Mouse (Mus musculus) CH12.LX (cell line): ENCODE measurements around the gene Irf8. TPM values are rescaled to one million over a fixed set of nuclear protein-coding genes. Genes with fewer than 3 reads are reported as not detected.

Experiments
- DNase-seq: peaks from one replicate; pipeline ENCODE4 v3.0.0-alpha.2; 2013; ENCODE audit errors: extremely low read depth
- H3K27ac ChIP-seq: 2 replicates; pipeline ENCODE4 v1.5.1; 2012; ENCODE audit warnings: low read depth, mild to moderate bottlenecking, control low read depth, moderate library complexity; ENCODE audit not compliant: insufficient read depth
- H3K27me3 ChIP-seq: replicated peaks from 2 replicates; pipeline ENCODE3; 2012; ENCODE audit warnings: inconsistent platforms
- H3K36me3 ChIP-seq, 2 experiments: replicated peaks in 1 of 2; 2 replicates each; pipeline versions ENCODE3 to v1.6.1; 2012; ENCODE audit warnings: inconsistent platforms in 1 of 2, low read length in 1 of 2, mild to moderate bottlenecking in 1 of 2, mixed read lengths in 1 of 2, moderate library complexity in 1 of 2; ENCODE audit not compliant: control insufficient read depth in 1 of 2, insufficient read depth in 1 of 2
- H3K4me1 ChIP-seq, 2 experiments: 2 replicates each; pipeline ENCODE4 v1.6.1; 2012; ENCODE audit warnings: inconsistent platforms in 1 of 2, moderate library complexity in 1 of 2; ENCODE audit not compliant: insufficient read depth in 2 of 2, control insufficient read depth in 1 of 2
- H3K4me2 ChIP-seq: 2 replicates; pipeline ENCODE4 v1.6.1; 2012; ENCODE audit warnings: low read depth, mild to moderate bottlenecking, control low read depth; ENCODE audit not compliant: poor library complexity, insufficient read depth, severe bottlenecking
- H3K4me3 ChIP-seq, 3 experiments: fragments of 150-350 bp in 1 of 3; sonication (generic) in 1 of 3; replicated peaks in 1 of 3; 2 replicates each; pipeline versions ENCODE3 to v1.5.1; 2011 to 2012; ENCODE audit warnings: low read depth in 2 of 3, low read length in 2 of 3, mild to moderate bottlenecking in 2 of 3, moderate library complexity in 2 of 3, control low read depth in 1 of 3, improper control_type of control experiment in 1 of 3, inconsistent platforms in 1 of 3, mixed read lengths in 1 of 3; ENCODE audit not compliant: poor library complexity in 1 of 3
- H3K79me2 ChIP-seq: replicated peaks from 2 replicates; pipeline ENCODE4 v1.6.1; 2012; ENCODE audit warnings: mild to moderate bottlenecking, moderate library complexity; ENCODE audit not compliant: control insufficient read depth, poor library complexity, insufficient read depth, severe bottlenecking; ENCODE audit errors: extremely low read depth
- H3K9ac ChIP-seq: 2 replicates; pipeline ENCODE4 v1.6.1; 2012; ENCODE audit warnings: low read depth, mild to moderate bottlenecking, control low read depth, moderate library complexity; ENCODE audit not compliant: insufficient read depth
- H3K9me3 ChIP-seq: replicated peaks from 2 replicates; pipeline ENCODE3; 2012; ENCODE audit warnings: low read length, inconsistent platforms, mixed read lengths
- CHD1 ChIP-seq: IDR thresholded peaks from 2 replicates; pipeline ENCODE4 v1.6.1; 2012; ENCODE audit warnings: low read depth, low read length, improper control_type of control experiment, inconsistent platforms
- CHD2 ChIP-seq: IDR thresholded peaks from 2 replicates; pipeline ENCODE4 v1.6.1; 2011; ENCODE audit warnings: low read length, improper control_type of control experiment
- CTCF ChIP-seq, 2 experiments: IDR thresholded peaks in 1 of 2; conservative IDR thresholded peaks in 1 of 2; 2 replicates each; pipeline ENCODE4 v1.5.1; 2011 to 2012; ENCODE audit warnings: low read depth in 2 of 2, low read length in 2 of 2, improper control_type of control experiment in 1 of 2, inconsistent platforms in 1 of 2, mild to moderate bottlenecking in 1 of 2, moderate library complexity in 1 of 2
- EP300 ChIP-seq: IDR thresholded peaks from 2 replicates; pipeline ENCODE4 v1.6.1; 2011; ENCODE audit warnings: low read length, improper control_type of control experiment
- JUN ChIP-seq: IDR thresholded peaks from 2 replicates; pipeline ENCODE4 v1.6.1; 2011; ENCODE audit warnings: low read depth, mild to moderate bottlenecking, low read length, improper control_type of control experiment, moderate library complexity; ENCODE audit not compliant: insufficient read depth
- KAT2A ChIP-seq: IDR thresholded peaks from 2 replicates; pipeline ENCODE4 v1.6.1; 2012; ENCODE audit warnings: low read length, improper control_type of control experiment, inconsistent platforms; ENCODE audit not compliant: insufficient replicate concordance
- MEF2A ChIP-seq: IDR thresholded peaks from 2 replicates; pipeline ENCODE4 v1.6.1; 2014; ENCODE audit warnings: low read depth, mild to moderate bottlenecking, inconsistent platforms, low read length, improper control_type of control experiment, borderline replicate concordance
- MXI1 ChIP-seq: IDR thresholded peaks from 2 replicates; pipeline ENCODE4 v1.6.1; 2011; ENCODE audit warnings: mild to moderate bottlenecking, low read depth, low read length, improper control_type of control experiment
- MYC ChIP-seq: IDR thresholded peaks from 2 replicates; pipeline ENCODE4 v1.6.1; 2011; ENCODE audit warnings: low read depth, mild to moderate bottlenecking, improper control_type of control experiment, low read length
- NRF1 ChIP-seq: IDR thresholded peaks from 2 replicates; pipeline ENCODE4 v1.6.1; 2014; ENCODE audit warnings: low read depth, mild to moderate bottlenecking, inconsistent platforms, low read length, improper control_type of control experiment, moderate library complexity
- PAX5 ChIP-seq: IDR thresholded peaks from 2 replicates; pipeline ENCODE4 v1.6.1; 2012; ENCODE audit warnings: low read length, inconsistent platforms, mixed read lengths
- RAD21 ChIP-seq: IDR thresholded peaks from 2 replicates; pipeline ENCODE4 v1.6.1; 2011; ENCODE audit warnings: low read depth, mild to moderate bottlenecking, low read length, improper control_type of control experiment, moderate library complexity
- SMC3 ChIP-seq: IDR thresholded peaks from 2 replicates; pipeline ENCODE4 v1.6.1; 2011; ENCODE audit warnings: low read depth, low read length, improper control_type of control experiment
- TBP ChIP-seq: conservative IDR thresholded peaks from 2 replicates; pipeline ENCODE4 v1.6.1; 2011; ENCODE audit warnings: low read depth, low read length, improper control_type of control experiment
- TCF12 ChIP-seq: IDR thresholded peaks from 2 replicates; pipeline ENCODE4 v1.6.1; 2014; ENCODE audit warnings: low read depth, mild to moderate bottlenecking, inconsistent platforms, low read length, improper control_type of control experiment
- USF2 ChIP-seq: conservative IDR thresholded peaks from 2 replicates; pipeline ENCODE4 v1.6.1; 2011; ENCODE audit warnings: low read depth, low read length, improper control_type of control experiment
- ZKSCAN1 ChIP-seq: IDR thresholded peaks from 2 replicates; pipeline ENCODE4 v1.6.1; 2012; ENCODE audit warnings: low read depth, inconsistent platforms, low read length, improper control_type of control experiment, borderline replicate concordance
- ZMIZ1 ChIP-seq: IDR thresholded peaks from 2 replicates; pipeline ENCODE4 v1.6.1; 2012; ENCODE audit warnings: low read depth, mild to moderate bottlenecking, inconsistent platforms, low read length, improper control_type of control experiment
- ZNF384 ChIP-seq: IDR thresholded peaks from 2 replicates; pipeline ENCODE4 v1.6.1; 2012; ENCODE audit warnings: low read depth, low read length, improper control_type of control experiment, inconsistent platforms
- dilution Hi-C: fragments of 300-500 bp; cut with MboI; formaldehyde crosslinking; loops from 2 replicates; pipeline ENCODE4 v1.14.3; 2020; ENCODE audit warnings: low sequenced_read_pairs; ENCODE audit not compliant: extremely low pct_unique_long_range_greater_than_20kb, extremely low pct_ligation_motif_present
- in situ Hi-C: fragments of 300-500 bp; cut with MboI; formaldehyde crosslinking; loops from 3 replicates; pipeline ENCODE4 v1.14.3; 2019; ENCODE audit warnings: low sequenced_read_pairs, low pct_ligation_motif_present, low pct_unique_long_range_greater_than_20kb, mixed read lengths
- polyA plus RNA-seq: library from polyadenylated mRNA; unstranded; fragments of >175 nt; gene quantifications from 2 replicates; pipeline ENCODE4 v1.2.1, GENCODE M21; 2012; ENCODE audit warnings: low read depth; ENCODE audit not compliant: insufficient read length
- total RNA-seq, 2 experiments: library from RNA; depleted of rRNA; stranded (reverse); fragments of 300-350 nt in 1 of 2; fragments of >200 nt in 1 of 2; gene quantifications; 2 replicates each; pipeline ENCODE4 v1.2.3; 2012 to 2014

The Irf8 gene
- total and polyA plus RNA-seq, 3 experiments, result 13.3 to 34.3 (median 17.7) TPM

GRCm38 (mm10) chr8:120698426-120698825 lies 37.7 kb upstream of the Irf8 start:
- in situ Hi-C loops (no loop called here), dilution Hi-C loops (no loop called here)
- TF ChIP-seq KAT2A (no peak), TBP (no peak), CHD1 (no peak), SMC3 (no peak), RAD21 (no peak), JUN (no peak), ZKSCAN1 (no peak), MEF2A (no peak), USF2 (no peak), PAX5 (no peak), CHD2 (no peak)
- H3K4me3 ChIP-seq, result no peak overlapping the region
- H3K27ac ChIP-seq, result no peak overlapping the region
- peaks cover 7% of the 10 kb centered on the region for H3K9me3 ChIP-seq
- no peak overlapping the region for H3K9ac ChIP-seq
- no peaks in the 10 kb centered on the region for H3K79me2 ChIP-seq
- no peak overlapping the region for H3K4me2 ChIP-seq
- DNase-seq, result no peak
- no peaks in the 10 kb centered on the region for H3K36me3 ChIP-seq
- H3K4me1 ChIP-seq, result peaks cover 12 to 42% of the 10 kb centered on the region in 2 experiments
- peaks cover 22% of the 10 kb centered on the region for H3K27me3 ChIP-seq

- H3K27ac ChIP-seq, result no peak overlapping the region
- no peak overlapping the region for H3K9ac ChIP-seq
- H3K4me1 ChIP-seq, result peaks cover 12 to 46% of the 10 kb centered on the region in 2 experiments
- H3K27me3 ChIP-seq, result peaks cover 26% of the 10 kb centered on the region
- no peaks in the 10 kb centered on the region for H3K36me3 ChIP-seq
- in situ Hi-C loops, result no loop called here
- no peaks in the 10 kb centered on the region for H3K79me2 ChIP-seq
- DNase-seq, result no peak
- no peak overlapping the region for H3K4me3 ChIP-seq
- dilution Hi-C loops, result no loop called here
- no peak for TF ChIP-seq TCF12
- TF ChIP-seq NRF1, result no peak
- TF ChIP-seq ZNF384, result no peak
- no peak for TF ChIP-seq MYC
- TF ChIP-seq EP300, result no peak
- TF ChIP-seq CTCF (conservative IDR thresholded peaks at IDR 0.05 in 1 of 2, IDR thresholded peaks at IDR 0.05 in 1 of 2; ENCODE audit: low read depth in 2 of 2, low read length in 2 of 2), result no peak
- TF ChIP-seq MXI1, result no peak
- no peak for TF ChIP-seq KAT2A
- TF ChIP-seq ZMIZ1, result no peak
- peaks cover 7% of the 10 kb centered on the region for H3K9me3 ChIP-seq
- H3K4me2 ChIP-seq, result no peak overlapping the region
Observed at GRCm38 (mm10) chr8:120699079-120699478, 37.1 kb upstream of the Irf8 start.
